Mouse (Mus musculus) kidney, embryonic 16.5 days (tissue): ENCODE measurements around the gene Sqstm1. TPM values are rescaled to one million over a fixed set of nuclear protein-coding genes. Genes with fewer than 3 reads are reported as not detected.

ENCODE experiments used
- ATAC-seq: fragments of 200-750 bp; cut with Nextera tagmentation; 2 replicates; pipeline ENCODE4 v1.8.0; 2017; ENCODE audit warnings: moderate TSS enrichment; ENCODE audit not compliant: low FRiP score, low TSS enrichment
- H3K27ac ChIP-seq: fragments of 300-500 bp; sonication (generic); 2 replicates; pipeline ENCODE4 v1.5.1; 2014; ENCODE audit warnings: low read length
- H3K27me3 ChIP-seq: fragments of 300-500 bp; sonication (generic); 2 replicates; pipeline ENCODE4 v1.6.1; 2014; ENCODE audit warnings: low read length, control low read depth, mixed read lengths; ENCODE audit not compliant: insufficient read depth
- H3K36me3 ChIP-seq: fragments of 300-500 bp; sonication (generic); 2 replicates; pipeline ENCODE4 v1.6.1; 2014; ENCODE audit warnings: low read length, control low read depth, mixed read lengths; ENCODE audit not compliant: insufficient read depth
- H3K4me1 ChIP-seq: fragments of 300-500 bp; sonication (generic); 2 replicates; pipeline ENCODE4 v1.6.1; 2014; ENCODE audit warnings: low read length, control low read depth, mixed read lengths; ENCODE audit not compliant: insufficient read depth
- H3K4me2 ChIP-seq: fragments of 300-500 bp; sonication (generic); replicated peaks from 2 replicates; pipeline ENCODE4 v1.6.1; 2014; ENCODE audit warnings: low read depth, low read length
- H3K4me3 ChIP-seq: fragments of 300-500 bp; sonication (generic); 2 replicates; pipeline ENCODE4 v1.5.1; 2014; ENCODE audit warnings: mild to moderate bottlenecking, low read length
- H3K9ac ChIP-seq: fragments of 300-500 bp; sonication (generic); replicated peaks from 2 replicates; pipeline ENCODE4 v1.6.1; 2014; ENCODE audit warnings: low read length
- H3K9me3 ChIP-seq: fragments of 300-500 bp; sonication (generic); 2 replicates; pipeline ENCODE4 v1.6.1; 2016; ENCODE audit warnings: low read length, control low read depth
- WGBS: fragments of 180-500 bp; shearing (Covaris S2); extraction: QIAGEN DNeasy Blood & Tissue Kit; methylation state at CpG from one replicate; pipeline ENCODE4 v1.1.7; 2014; 5-methylcytosine and 5-hydroxymethylcytosine counted together
- polyA plus RNA-seq: library from polyadenylated mRNA; unstranded; fragments of >200 nt; fragmentation: Nextera tagmentation; extraction: Ambion mirVana; gene quantifications from 2 replicates; pipeline ENCODE4 v1.2.1, GENCODE M21; 2015

Gene Sqstm1
- polyA plus RNA-seq, 1 experiment from 2014 or later = 338 TPM

GRCm38 (mm10) chr11:50198916-50199315, 11.7 kb downstream of the Sqstm1 start:
- H3K36me3 ChIP-seq = peaks cover 49% of the 10 kb centered on the region
- H3K4me3 ChIP-seq = no peak overlapping the region
- ATAC-seq = no peak
- H3K9ac ChIP-seq = no peak overlapping the region
- 93% methylated on average over 2 of the region's 2 CpGs for WGBS
- H3K4me1 ChIP-seq = no peaks in the 10 kb centered on the region
- H3K27me3 ChIP-seq = no peaks in the 10 kb centered on the region
- no peak overlapping the region for H3K27ac ChIP-seq
- no peaks in the 10 kb centered on the region for H3K9me3 ChIP-seq
- H3K4me2 ChIP-seq = no peak overlapping the region

- ATAC-seq = no peak
- no peaks in the 10 kb centered on the region for H3K9me3 ChIP-seq
- no peaks in the 10 kb centered on the region for H3K27me3 ChIP-seq
- no peak overlapping the region for H3K9ac ChIP-seq
- H3K4me3 ChIP-seq = no peak overlapping the region
- no peak overlapping the region for H3K4me2 ChIP-seq
- no peaks in the 10 kb centered on the region for H3K4me1 ChIP-seq
- H3K36me3 ChIP-seq = peaks cover 49% of the 10 kb centered on the region
- H3K27ac ChIP-seq = no peak overlapping the region
- WGBS = 86% methylated on average over 3 of the region's 5 CpGs
Measured at GRCm38 (mm10) chr11:50198219-50198846, 12.3 kb downstream of the Sqstm1 start.

DNA sequence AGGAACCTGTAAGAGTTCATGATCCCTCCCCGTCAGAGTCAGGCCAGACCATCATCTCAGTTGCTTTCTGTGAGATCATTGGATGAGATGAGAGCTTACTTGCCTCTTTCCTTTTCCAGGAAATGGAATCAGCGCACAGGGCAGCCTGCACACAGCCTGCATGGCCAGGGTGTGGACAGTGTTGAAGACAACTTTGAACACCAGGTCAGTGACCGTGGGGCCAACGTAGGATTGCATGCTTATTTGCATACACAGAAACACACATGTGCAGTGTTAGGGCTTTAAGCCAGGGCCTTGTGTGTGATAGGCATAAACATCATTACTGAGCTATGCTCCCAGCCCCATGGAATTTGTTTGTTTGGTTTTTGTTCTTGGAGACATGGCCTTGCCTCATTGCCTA, 13.1 kb downstream of the Sqstm1 start:
- Histone ChIP-seq H3K4me1 (no peaks in the 10 kb centered on the region), H3K27ac (no peak overlapping the region), H3K27me3 (no peaks in the 10 kb centered on the region), H3K9me3 (no peaks in the 10 kb centered on the region), H3K4me3 (no peak overlapping the region), H3K4me2 (no peak overlapping the region), H3K36me3 (peaks cover 42% of the 10 kb centered on the region), H3K9ac (no peak overlapping the region)
- 94% methylated on average over 4 of the region's 4 CpGs for whole genome bisulfite sequencing
- ATAC-seq = no peak

DNA sequence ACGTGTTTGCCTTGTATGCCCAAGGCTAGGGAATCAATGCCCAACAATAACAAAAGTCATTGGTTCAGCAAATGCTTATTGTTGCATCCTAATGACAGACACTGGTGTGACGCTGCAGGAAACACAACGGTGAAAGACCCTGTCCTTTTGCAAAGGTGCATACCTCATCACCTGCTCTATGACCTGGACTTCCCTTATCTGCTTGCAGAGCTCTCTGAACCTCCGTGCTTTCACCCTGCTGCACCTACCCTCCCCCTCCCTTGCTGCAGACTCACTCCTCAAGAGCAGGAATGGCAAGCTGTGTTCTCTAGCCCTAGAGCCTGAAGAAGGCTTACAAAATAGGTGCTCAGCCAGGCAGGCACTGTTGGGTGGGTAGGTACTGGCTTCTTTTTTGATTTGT, 15.8 kb downstream of the Sqstm1 start:
- Histone ChIP-seq H3K9ac (no peak overlapping the region), H3K4me3 (no peak overlapping the region), H3K27me3 (no peaks in the 10 kb centered on the region), H3K36me3 (peaks cover 17% of the 10 kb centered on the region), H3K9me3 (no peaks in the 10 kb centered on the region), H3K4me1 (no peaks in the 10 kb centered on the region; the same call in 1 of the 2 replicates), H3K27ac (no peak overlapping the region), H3K4me2 (no peak overlapping the region)
- WGBS = 72% methylated on average over 4 of the region's 4 CpGs
- ATAC-seq = no peak

DNA sequence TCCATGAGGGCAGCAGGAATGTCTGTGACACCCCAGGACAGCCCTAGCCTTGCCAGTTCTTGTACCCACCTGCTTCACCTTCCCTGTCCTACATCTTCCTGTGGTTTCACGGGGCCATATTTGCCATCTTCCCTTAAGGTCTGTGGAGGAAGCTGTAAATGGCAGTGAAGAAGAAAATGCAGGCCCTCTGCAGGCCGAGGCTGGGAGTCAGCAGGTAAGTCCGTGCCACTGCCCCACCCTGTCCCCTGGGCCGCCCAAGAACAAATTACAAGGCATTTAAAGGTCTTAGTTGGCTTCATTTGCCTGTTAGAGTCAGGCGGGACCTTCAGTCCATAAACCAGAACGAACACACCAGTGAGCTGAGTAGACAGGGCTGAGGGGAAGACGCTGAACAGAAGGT, 16.6 kb downstream of the Sqstm1 start:
- ATAC-seq = no peak
- Histone ChIP-seq H3K36me3 (peaks cover 12% of the 10 kb centered on the region), H3K4me1 (no peaks in the 10 kb centered on the region; the same call in 1 of the 2 replicates), H3K9me3 (no peaks in the 10 kb centered on the region), H3K4me2 (no peak overlapping the region), H3K27me3 (no peaks in the 10 kb centered on the region), H3K9ac (no peak overlapping the region), H3K4me3 (no peak overlapping the region), H3K27ac (no peak overlapping the region)
- 75% methylated on average over 7 of the region's 7 CpGs for WGBS

GRCm38 (mm10) chr11:50192278-50192677, 18.3 kb downstream of the Sqstm1 start:
- Histone ChIP-seq H3K27ac (no peak overlapping the region), H3K9ac (no peak overlapping the region), H3K36me3 (0 out of 2 replicates have a peak, but pooled peaks cover 2% of the 10 kb centered on the region), H3K4me3 (no peak overlapping the region), H3K4me1 (no peaks in the 10 kb centered on the region; the same call in 1 of the 2 replicates), H3K4me2 (no peak overlapping the region), H3K27me3 (no peaks in the 10 kb centered on the region), H3K9me3 (no peaks in the 10 kb centered on the region)
- WGBS = 74% methylated on average over 3 of the region's 3 CpGs
- no peak for ATAC-seq

DNA sequence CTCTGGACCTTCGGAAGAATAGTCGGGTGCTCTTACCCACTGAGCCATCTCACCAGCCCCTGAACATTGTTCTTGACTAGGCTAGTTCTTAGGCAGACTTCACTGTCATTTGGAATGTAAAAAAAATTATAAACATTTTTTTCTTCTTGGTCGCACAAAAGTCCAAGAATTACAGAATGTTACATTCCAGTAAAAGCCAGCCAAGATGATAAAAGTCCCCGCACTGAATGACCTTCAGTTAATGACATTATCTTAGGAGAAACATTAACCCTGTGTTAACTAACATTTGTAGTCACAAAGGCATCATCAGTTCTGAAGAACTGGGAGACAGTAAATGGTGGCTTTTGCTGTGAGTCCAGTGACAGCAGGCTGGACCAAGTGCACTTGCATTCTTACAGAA, 20.3 kb downstream of the Sqstm1 start:
- Histone ChIP-seq H3K27ac (no peak overlapping the region), H3K4me3 (no peak overlapping the region), H3K36me3 (0 out of 2 replicates have a peak, but pooled peaks cover 2% of the 10 kb centered on the region), H3K4me1 (no peaks in the 10 kb centered on the region; the same call in 1 of the 2 replicates), H3K4me2 (no peak overlapping the region), H3K27me3 (no peaks in the 10 kb centered on the region), H3K9me3 (no peaks in the 10 kb centered on the region), H3K9ac (no peak overlapping the region)
- no peak for ATAC-seq
- 68% methylated on average over 4 of the region's 4 CpGs for WGBS

- Histone ChIP-seq H3K9me3 (no peaks in the 10 kb centered on the region), H3K4me1 (no peaks in the 10 kb centered on the region; the same call in 1 of the 2 replicates), H3K4me3 (no peak overlapping the region), H3K27ac (no peak overlapping the region), H3K9ac (no peak overlapping the region), H3K4me2 (no peak overlapping the region), H3K36me3 (0 out of 2 replicates have a peak, but pooled peaks cover 2% of the 10 kb centered on the region), H3K27me3 (no peaks in the 10 kb centered on the region)
- no peak for ATAC-seq
- WGBS = 81% methylated on average over 7 of the region's 7 CpGs
Measured at GRCm38 (mm10) chr11:50188682-50189081, 21.9 kb downstream of the Sqstm1 start.

- Histone ChIP-seq H3K36me3 (no peaks in the 10 kb centered on the region), H3K4me1 (no peaks in the 10 kb centered on the region), H3K4me2 (no peak overlapping the region), H3K27me3 (no peaks in the 10 kb centered on the region), H3K4me3 (no peak overlapping the region), H3K27ac (no peak overlapping the region), H3K9me3 (no peaks in the 10 kb centered on the region), H3K9ac (no peak overlapping the region)
- no peak for ATAC-seq
- 54% methylated on average over 3 of the region's 3 CpGs for WGBS
Measured at GRCm38 (mm10) chr11:50184788-50185187, 25.8 kb downstream of the Sqstm1 start.

GRCm38 (mm10) chr11:50182702-50183101, 27.9 kb downstream of the Sqstm1 start:
- Histone ChIP-seq H3K4me3 (no peak overlapping the region), H3K4me2 (no peak overlapping the region), H3K36me3 (no peaks in the 10 kb centered on the region), H3K27me3 (no peaks in the 10 kb centered on the region), H3K27ac (no peak overlapping the region), H3K9me3 (no peaks in the 10 kb centered on the region), H3K9ac (no peak overlapping the region), H3K4me1 (no peaks in the 10 kb centered on the region)
- WGBS = 80% methylated on average over 4 of the region's 4 CpGs
- ATAC-seq = no peak
